Mouse (Mus musculus) ES-E14 (cell line): ENCODE data around the gene Grik5. TPM values are rescaled to one million over a fixed set of nuclear protein-coding genes. Genes with fewer than 3 reads are reported as not detected.

Experiments
- DNase-seq: peaks from one replicate; pipeline ENCODE4 v3.0.0-alpha.2; 2013; ENCODE audit warnings: low read depth, low spot score
- H3K27ac ChIP-seq: 2 replicates; pipeline ENCODE4 v1.5.1; 2012; ENCODE audit warnings: low read depth, mild to moderate bottlenecking, low read length, moderate library complexity, mixed read lengths; ENCODE audit not compliant: poor library complexity, insufficient read depth, severe bottlenecking
- H3K36me3 ChIP-seq: 2 replicates; pipeline ENCODE4 v1.6.1; 2012; ENCODE audit warnings: mild to moderate bottlenecking, low read length, moderate library complexity, mixed read lengths; ENCODE audit not compliant: control insufficient read depth, poor library complexity, insufficient read depth, severe bottlenecking
- H3K4me1 ChIP-seq, 2 experiments: fragments of 150-350 bp in 1 of 2; sonication (generic) in 1 of 2; 2 replicates each; pipeline ENCODE4 v1.6.1; 2012; ENCODE audit warnings: low read length in 2 of 2, mild to moderate bottlenecking in 1 of 2, mixed read lengths in 1 of 2; ENCODE audit not compliant: control insufficient read depth in 2 of 2, insufficient read depth in 2 of 2, poor library complexity in 1 of 2
- H3K4me3 ChIP-seq, 2 experiments: fragments of 150-350 bp in 1 of 2; sonication (generic) in 1 of 2; 2 replicates each; pipeline ENCODE4 v1.5.1; 2012; ENCODE audit warnings: low read length in 2 of 2, low read depth in 1 of 2, mild to moderate bottlenecking in 1 of 2, mixed read lengths in 1 of 2; ENCODE audit not compliant: insufficient read depth in 1 of 2, poor library complexity in 1 of 2, severe bottlenecking in 1 of 2
- H3K9ac ChIP-seq: 2 replicates; pipeline ENCODE4 v1.6.1; 2012; ENCODE audit warnings: low read depth, mild to moderate bottlenecking, low read length, mixed read lengths; ENCODE audit not compliant: poor library complexity, insufficient read depth, severe bottlenecking
- H3K9me3 ChIP-seq: fragments of 150-350 bp; sonication (generic); 2 replicates; pipeline ENCODE4 v1.6.1; 2012; ENCODE audit warnings: low read depth, mild to moderate bottlenecking, low read length; ENCODE audit not compliant: control insufficient read depth, insufficient read depth
- CHD2 ChIP-seq: IDR thresholded peaks from 2 replicates; pipeline ENCODE4 v1.6.1; 2014; ENCODE audit warnings: mild to moderate bottlenecking, low read depth, low read length, inconsistent platforms
- HCFC1 ChIP-seq: IDR thresholded peaks from 2 replicates; pipeline ENCODE4 v1.6.1; 2012; ENCODE audit warnings: low read length, inconsistent platforms, borderline replicate concordance; ENCODE audit not compliant: insufficient read depth
- MAFK ChIP-seq: IDR thresholded peaks from 2 replicates; pipeline ENCODE4 v1.6.1; 2014; ENCODE audit warnings: mild to moderate bottlenecking, low read depth, low read length, inconsistent platforms; ENCODE audit not compliant: insufficient read depth
- ZC3H11A ChIP-seq: IDR thresholded peaks from 2 replicates; pipeline ENCODE4 v1.6.1; 2012; ENCODE audit warnings: low read depth, mild to moderate bottlenecking, inconsistent platforms, low read length, borderline replicate concordance
- ZNF384 ChIP-seq: IDR thresholded peaks from 2 replicates; pipeline ENCODE4 v1.6.1; 2012; ENCODE audit warnings: low read depth, low read length, inconsistent platforms
- in situ Hi-C, 2 experiments: fragments of 600-800 bp; cut with MboI; formaldehyde crosslinking; loops; one replicate each; pipeline ENCODE4 v1.15.1; 2025; ENCODE audit warnings: low sequenced_read_pairs in 2 of 2, inconsistent platforms in 1 of 2; ENCODE audit not compliant: unreplicated experiment in 2 of 2
- total RNA-seq: library from RNA; depleted of rRNA; stranded (reverse); fragments of 300-350 nt; gene quantifications from 2 replicates; pipeline ENCODE4 v1.2.3, GENCODE M21; 2012

The Grik5 gene
- total RNA-seq, 1 experiment, result 10.0 TPM

DNA sequence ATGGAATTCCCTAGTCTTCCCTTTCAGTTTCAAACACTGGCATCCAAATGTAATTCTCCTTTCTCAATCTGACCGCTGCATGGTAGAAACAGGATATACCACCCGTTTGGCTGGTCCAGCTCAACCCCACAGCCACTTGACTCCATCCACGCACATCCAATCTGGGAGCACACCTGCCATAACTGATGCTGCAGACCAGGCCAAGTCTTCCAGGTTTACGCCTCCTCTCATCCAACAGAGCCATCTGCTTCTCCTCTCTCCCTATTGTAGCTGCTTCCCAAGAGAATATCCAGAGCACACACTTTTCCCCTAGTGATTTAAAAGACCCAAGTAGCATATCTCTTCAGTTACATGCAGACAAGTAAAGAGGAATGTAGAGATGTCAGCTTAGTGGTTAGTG is 37.4 kb downstream of the Grik5 start:
- H3K27ac ChIP-seq, result no peak overlapping the region
- H3K36me3 ChIP-seq, result no peaks in the 10 kb centered on the region
- DNase-seq, result no peak
- H3K4me1 ChIP-seq, result no peaks in the 10 kb centered on the region
- no peak for TF ChIP-seq HCFC1
- TF ChIP-seq MAFK, result no peak
- TF ChIP-seq ZC3H11A, result no peak
- no peak for TF ChIP-seq CHD2
- no peak for TF ChIP-seq ZNF384
- H3K9me3 ChIP-seq, result no peaks in the 10 kb centered on the region
- no peak overlapping the region for H3K9ac ChIP-seq
- in situ Hi-C loops, result no loop called here
- H3K4me3 ChIP-seq, result no peak overlapping the region

DNA sequence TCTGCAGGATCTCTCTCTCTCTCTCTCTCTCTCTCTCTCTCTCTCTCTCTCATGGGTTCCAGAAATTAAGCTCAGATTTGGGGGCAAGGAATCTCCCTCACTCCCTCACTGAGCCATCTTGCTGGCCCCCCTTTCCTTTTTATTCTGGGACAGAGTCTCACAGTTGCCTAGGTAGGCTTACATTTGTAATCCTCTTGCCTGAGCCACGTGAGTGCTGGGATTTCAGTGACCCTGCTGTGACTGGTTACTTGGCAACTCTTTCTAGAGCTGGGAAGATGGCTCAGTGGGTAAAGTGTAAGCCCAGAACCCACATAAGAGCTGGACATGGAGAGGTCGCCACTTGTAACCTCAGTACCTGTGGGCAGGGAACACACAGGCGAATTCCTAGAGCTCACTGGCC is 40.6 kb downstream of the Grik5 start:
- DNase-seq, result no peak
- Histone ChIP-seq H3K27ac (no peak overlapping the region), H3K4me3 (no peak overlapping the region), H3K9ac (no peak overlapping the region), H3K4me1 (0 out of 4 replicates have a peak, but pooled peaks cover 0 to under 1% of the 10 kb centered on the region in 2 experiments), H3K36me3 (peaks cover 4% of the 10 kb centered on the region; the same call in 1 of the 2 replicates), H3K9me3 (no peaks in the 10 kb centered on the region)
- TF ChIP-seq ZC3H11A (no peak), CHD2 (no peak), ZNF384 (no peak), MAFK (no peak), HCFC1 (no peak)
- in situ Hi-C loops, result no loop called here

DNA sequence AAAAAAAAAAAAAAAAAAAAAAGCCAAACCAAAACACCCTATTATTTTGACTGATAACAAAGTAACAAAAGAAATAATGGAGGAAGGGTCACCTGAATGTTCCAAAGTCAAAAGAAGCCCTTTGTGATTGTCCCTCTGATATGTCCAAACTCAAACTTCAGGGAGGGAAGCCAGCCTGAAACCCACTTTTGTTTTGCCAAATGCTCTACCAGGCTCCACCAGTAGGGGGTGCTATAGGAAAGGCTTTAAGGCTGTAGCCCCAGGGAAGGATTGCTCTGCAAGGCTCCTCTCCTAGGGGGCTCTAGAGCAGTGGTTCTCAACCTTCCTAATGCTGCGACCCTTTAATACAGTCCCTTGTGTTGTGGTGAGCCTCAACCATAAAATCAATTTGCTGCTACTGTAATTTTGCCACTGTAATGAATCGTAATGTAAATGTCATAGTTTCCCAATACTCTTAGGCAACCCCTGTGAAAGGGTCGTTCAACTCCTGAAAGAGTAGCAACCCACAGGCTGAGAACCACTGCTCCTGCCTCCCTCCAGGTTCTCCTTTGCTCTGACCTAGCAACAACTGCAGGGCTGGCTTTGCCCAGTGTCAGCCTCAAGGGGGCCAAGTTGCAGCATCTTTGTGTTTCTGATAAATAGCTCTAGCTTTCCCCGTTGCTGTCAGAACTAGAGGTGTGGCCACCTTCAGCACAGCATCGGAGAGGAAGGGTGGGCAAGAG is 42.0 kb downstream of the Grik5 start:
- in situ Hi-C loops, result no loop called here
- H3K9me3 ChIP-seq, result no peaks in the 10 kb centered on the region
- peaks cover 4% of the 10 kb centered on the region; the same call in 1 of the 2 replicates for H3K36me3 ChIP-seq
- no peak overlapping the region for H3K9ac ChIP-seq
- no peak overlapping the region for H3K4me3 ChIP-seq
- peak; percentile 66 for DNase-seq
- peaks cover 5 to 9% of the 10 kb centered on the region in 2 experiments; a peak in 3 of 4 replicates for H3K4me1 ChIP-seq
- no peak overlapping the region for H3K27ac ChIP-seq
- TF ChIP-seq CHD2 (no peak), ZC3H11A (peak; percentile 9; the same call in 1 of the 2 replicates), ZNF384 (peak; percentile 93), HCFC1 (no peak)

DNA sequence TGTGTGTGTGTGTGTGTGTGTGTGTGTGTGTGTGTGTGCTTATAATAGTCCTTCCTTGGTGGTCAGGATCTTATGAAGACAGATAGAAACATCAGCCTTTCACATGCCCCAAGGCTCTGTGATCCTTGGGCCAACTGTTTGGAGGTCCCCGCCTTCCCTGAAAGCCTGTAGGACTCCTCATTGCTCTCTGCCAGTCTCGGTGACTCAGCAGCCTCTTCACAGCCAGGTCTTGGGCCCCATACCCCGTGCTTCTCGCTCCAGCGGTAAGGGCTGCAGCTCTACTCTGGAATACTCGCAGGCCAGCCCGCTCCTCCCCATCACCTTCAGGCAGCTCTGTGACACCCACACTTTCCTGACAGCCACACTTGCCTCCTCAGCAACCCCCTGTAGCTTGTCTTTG is 45.7 kb downstream of the Grik5 start:
- no peak for TF ChIP-seq ZC3H11A
- TF ChIP-seq HCFC1, result no peak
- no peak for TF ChIP-seq ZNF384
- no peak for TF ChIP-seq CHD2
- no peak for TF ChIP-seq MAFK
- DNase-seq, result no peak
- Histone ChIP-seq H3K4me1 (peaks cover 5 to 16% of the 10 kb centered on the region in 2 experiments; a peak in 3 of 4 replicates), H3K36me3 (peaks cover 9% of the 10 kb centered on the region; the same call in 1 of the 2 replicates), H3K9me3 (no peaks in the 10 kb centered on the region), H3K9ac (no peak overlapping the region), H3K4me3 (no peak overlapping the region), H3K27ac (no peak overlapping the region)
- in situ Hi-C loops, result no loop called here
